Mouse (Mus musculus) stomach, embryonic 15.5 days (tissue): ENCODE results near the gene Lingo3. TPM values are rescaled to one million over a fixed set of nuclear protein-coding genes. Genes with fewer than 3 reads are reported as not detected.
"Not testable (repeated sequence)": the region's sequence is repeated elsewhere in the genome, so short reads cannot be mapped to it uniquely, and the experiment has no call there.

Experiments
- ATAC-seq: fragments of 200-750 bp; cut with Nextera tagmentation; 2 replicates; pipeline ENCODE4 v1.8.0; 2017; ENCODE audit warnings: low read depth, moderate number of reproducible peaks, moderate TSS enrichment; ENCODE audit not compliant: insufficient read depth, low FRiP score
- H3K27ac ChIP-seq: fragments of 300-500 bp; sonication (generic); 2 replicates; pipeline ENCODE4 v1.5.1; 2015; ENCODE audit warnings: mild to moderate bottlenecking, inconsistent platforms
- H3K27me3 ChIP-seq: fragments of 300-500 bp; sonication (generic); replicated peaks from 2 replicates; pipeline ENCODE4 v1.6.1; 2015; ENCODE audit warnings: inconsistent platforms
- H3K36me3 ChIP-seq: fragments of 300-500 bp; sonication (generic); 2 replicates; pipeline ENCODE4 v1.6.1; 2015; ENCODE audit warnings: inconsistent platforms
- H3K4me1 ChIP-seq: fragments of 300-500 bp; sonication (generic); 2 replicates; pipeline ENCODE4 v1.6.1; 2015; ENCODE audit warnings: inconsistent platforms
- H3K4me2 ChIP-seq: fragments of 300-500 bp; sonication (generic); 2 replicates; pipeline ENCODE4 v1.6.1; 2015; ENCODE audit warnings: mild to moderate bottlenecking, inconsistent platforms
- H3K4me3 ChIP-seq: fragments of 300-500 bp; sonication (generic); replicated peaks from 2 replicates; pipeline ENCODE4 v1.5.1; 2015; ENCODE audit warnings: inconsistent platforms
- H3K9ac ChIP-seq: fragments of 300-500 bp; sonication (generic); 2 replicates; pipeline ENCODE4 v1.6.1; 2015; ENCODE audit warnings: inconsistent platforms
- H3K9me3 ChIP-seq: fragments of 300-500 bp; sonication (generic); 2 replicates; pipeline ENCODE4 v1.6.1; 2016; ENCODE audit warnings: inconsistent platforms
- WGBS: fragments of 180-500 bp; shearing (Covaris S2); methylation state at CpG from one replicate; pipeline ENCODE4 v1.1.7; 2015; 5-methylcytosine and 5-hydroxymethylcytosine counted together
- polyA plus RNA-seq: library from polyadenylated mRNA; unstranded; fragments of >200 nt; fragmentation: Nextera tagmentation; extraction: Ambion mirVana; gene quantifications from 2 replicates; pipeline ENCODE4 v1.2.1, GENCODE M21; 2015

Gene Lingo3
- polyA plus RNA-seq, 1 experiment from 2014 or later: 0.24 TPM

DNA sequence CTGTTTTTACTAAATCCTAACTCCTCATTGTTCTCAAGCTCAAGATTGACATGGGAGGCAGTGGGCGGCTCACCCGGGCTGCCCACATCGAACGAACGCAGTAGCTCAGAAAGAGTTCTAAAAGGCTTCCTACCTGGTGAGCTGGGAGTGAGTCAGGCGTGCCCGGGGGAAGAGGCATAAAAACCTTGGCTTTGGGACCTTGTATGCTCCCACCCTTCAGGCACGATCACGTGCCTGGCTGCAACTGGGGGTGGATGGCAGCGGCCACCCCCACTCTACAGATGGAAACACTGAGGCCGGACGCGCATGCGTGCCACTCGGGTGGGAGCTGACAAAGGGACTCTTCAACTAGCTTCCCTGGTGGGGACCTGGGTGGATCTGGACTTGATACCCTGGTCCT lies 1.5 kb downstream of the Lingo3 start:
- WGBS: 80% methylated on average over 15 of the region's 15 CpGs

GRCm38 (mm10) chr10:80841685-80842084 lies 2.2 kb downstream of the Lingo3 start:
- H3K36me3 ChIP-seq: no peaks in the 10 kb centered on the region
- no peak overlapping the region for H3K4me3 ChIP-seq
- 67% methylated on average over 2 of the region's 2 CpGs for WGBS
- H3K4me2 ChIP-seq: no peak overlapping the region
- no peaks in the 10 kb centered on the region for H3K9me3 ChIP-seq
- peaks cover 9% of the 10 kb centered on the region for H3K4me1 ChIP-seq
- H3K9ac ChIP-seq: no peak overlapping the region
- no peak for ATAC-seq
- H3K27me3 ChIP-seq: peaks cover 57% of the 10 kb centered on the region
- no peak overlapping the region for H3K27ac ChIP-seq

More for the DNA sequence above, 1.5 kb downstream of the Lingo3 start:
- Histone ChIP-seq H3K4me2 (no peak overlapping the region), H3K4me1 (peaks cover 9% of the 10 kb centered on the region), H3K4me3 (no peak overlapping the region), H3K9me3 (no peaks in the 10 kb centered on the region), H3K27ac (no peak overlapping the region), H3K36me3 (no peaks in the 10 kb centered on the region), H3K27me3 (peaks cover 50% of the 10 kb centered on the region), H3K9ac (no peak overlapping the region)
- ATAC-seq: no peak

DNA sequence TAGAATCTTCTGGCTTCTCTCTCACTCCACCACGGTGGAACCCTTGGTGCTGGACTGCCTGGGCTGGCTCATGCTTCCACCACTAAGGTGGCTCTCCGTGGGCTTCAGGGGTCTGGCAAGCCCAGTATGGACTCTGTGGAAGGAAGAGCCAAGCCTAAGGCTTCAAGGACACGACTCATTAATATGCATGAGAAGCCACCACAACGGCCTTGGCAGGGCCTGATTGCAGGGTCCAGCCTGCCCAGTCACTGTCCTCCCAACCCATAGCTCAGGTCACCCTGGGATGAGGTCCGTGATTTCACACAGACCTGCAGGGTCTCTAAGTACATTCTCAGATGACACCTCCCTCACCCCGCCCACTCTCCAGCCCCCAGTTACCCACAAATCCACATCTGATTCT lies 4.0 kb downstream of the Lingo3 start:
- no peak for ATAC-seq
- Histone ChIP-seq H3K27me3 (peaks cover 61% of the 10 kb centered on the region), H3K27ac (no peak overlapping the region), H3K9ac (no peak overlapping the region), H3K4me2 (no peak overlapping the region), H3K9me3 (no peaks in the 10 kb centered on the region), H3K4me3 (no peak overlapping the region), H3K4me1 (peaks cover 9% of the 10 kb centered on the region), H3K36me3 (no peaks in the 10 kb centered on the region)
- WGBS: 59% methylated on average over 6 of the region's 6 CpGs

- H3K36me3 ChIP-seq: no peaks in the 10 kb centered on the region
- no peak overlapping the region for H3K4me2 ChIP-seq
- H3K9ac ChIP-seq: no peak overlapping the region
- H3K27me3 ChIP-seq: peaks cover 61% of the 10 kb centered on the region
- no peak for ATAC-seq
- no peak overlapping the region for H3K4me3 ChIP-seq
- H3K27ac ChIP-seq: no peak overlapping the region
- H3K4me1 ChIP-seq: peaks cover 3% of the 10 kb centered on the region
- no peaks in the 10 kb centered on the region for H3K9me3 ChIP-seq
- WGBS: 71% methylated on average over 2 of the region's 2 CpGs
These were observed 5.4 kb downstream of the Lingo3 start for GRCm38 (mm10) chr10:80838346-80838912.

GRCm38 (mm10) chr10:80837827-80838226 lies 6.0 kb downstream of the Lingo3 start:
- H3K4me2 ChIP-seq: no peak overlapping the region
- no peak overlapping the region for H3K9ac ChIP-seq
- H3K4me1 ChIP-seq: 0 out of 2 replicates have a peak, but pooled peaks cover 2% of the 10 kb centered on the region
- H3K27ac ChIP-seq: no peak overlapping the region
- H3K9me3 ChIP-seq: no peaks in the 10 kb centered on the region
- H3K4me3 ChIP-seq: no peak overlapping the region
- ATAC-seq: no peak
- H3K27me3 ChIP-seq: peaks cover 56% of the 10 kb centered on the region
- WGBS: 12% methylated on average over 2 of the region's 2 CpGs
- H3K36me3 ChIP-seq: no peaks in the 10 kb centered on the region

DNA sequence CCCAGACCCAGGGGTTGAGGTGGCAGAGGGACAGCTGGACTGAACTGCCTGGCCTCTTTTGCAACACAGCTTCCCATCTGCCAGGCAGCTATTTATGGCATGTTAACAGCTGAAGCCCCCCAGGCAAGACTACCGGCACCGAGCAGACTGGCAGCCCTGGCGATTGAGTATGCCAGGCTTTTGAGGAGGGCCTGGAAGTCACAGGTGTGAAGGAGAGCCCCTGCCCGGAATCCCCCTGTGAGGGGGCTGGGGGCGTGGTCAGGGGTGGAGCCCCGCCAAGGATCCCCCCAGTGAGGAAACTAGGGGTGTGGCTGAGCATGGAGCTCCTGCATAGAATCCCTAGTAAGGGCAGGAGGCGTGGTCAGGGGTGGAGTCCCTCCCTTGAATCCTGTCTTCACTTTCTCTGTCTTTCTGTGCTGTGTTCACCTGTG lies 6.9 kb downstream of the Lingo3 start:
- no peak for ATAC-seq
- Histone ChIP-seq H3K27me3 (peaks cover 48% of the 10 kb centered on the region), H3K36me3 (no peaks in the 10 kb centered on the region)

DNA sequence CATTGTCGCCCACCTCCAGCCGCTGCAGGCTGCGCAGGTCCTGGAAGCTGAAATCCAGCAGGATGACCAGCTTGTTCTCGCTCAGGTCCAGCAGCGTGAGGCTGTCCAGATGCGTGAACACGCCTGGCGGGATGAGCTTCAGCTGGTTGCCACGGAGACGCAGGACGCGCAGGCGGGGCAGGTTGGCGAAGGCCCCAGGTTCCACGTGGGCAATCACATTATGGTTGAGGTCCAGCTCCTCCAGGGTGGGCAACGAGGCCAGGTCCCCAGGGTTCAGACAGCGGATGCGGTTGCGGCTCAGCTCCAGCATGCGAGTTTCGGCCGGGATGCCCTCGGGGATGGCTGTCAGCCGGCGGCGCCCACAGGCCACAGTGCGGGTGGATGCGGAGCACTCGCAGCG lies 8.2 kb downstream of the Lingo3 start:
- 56% methylated on average over 30 of the region's 30 CpGs for WGBS
- no peak for ATAC-seq
- Histone ChIP-seq H3K4me2 (no peak overlapping the region), H3K27me3 (peaks cover 42% of the 10 kb centered on the region), H3K9ac (no peak overlapping the region), H3K4me3 (no peak overlapping the region), H3K4me1 (peaks cover 13% of the 10 kb centered on the region), H3K27ac (no peak overlapping the region), H3K9me3 (no peaks in the 10 kb centered on the region), H3K36me3 (peaks cover 2% of the 10 kb centered on the region; the same call in 1 of the 2 replicates)

More for the DNA sequence above, 6.9 kb downstream of the Lingo3 start:
- WGBS: 47% methylated on average over 7 of the region's 7 CpGs
- H3K4me1 ChIP-seq: 0 out of 2 replicates have a peak, but pooled peaks cover 5% of the 10 kb centered on the region
- H3K4me3 ChIP-seq: no peak overlapping the region
- no peak overlapping the region for H3K27ac ChIP-seq
- no peaks in the 10 kb centered on the region for H3K9me3 ChIP-seq
- H3K4me2 ChIP-seq: no peak overlapping the region
- no peak overlapping the region for H3K9ac ChIP-seq

DNA sequence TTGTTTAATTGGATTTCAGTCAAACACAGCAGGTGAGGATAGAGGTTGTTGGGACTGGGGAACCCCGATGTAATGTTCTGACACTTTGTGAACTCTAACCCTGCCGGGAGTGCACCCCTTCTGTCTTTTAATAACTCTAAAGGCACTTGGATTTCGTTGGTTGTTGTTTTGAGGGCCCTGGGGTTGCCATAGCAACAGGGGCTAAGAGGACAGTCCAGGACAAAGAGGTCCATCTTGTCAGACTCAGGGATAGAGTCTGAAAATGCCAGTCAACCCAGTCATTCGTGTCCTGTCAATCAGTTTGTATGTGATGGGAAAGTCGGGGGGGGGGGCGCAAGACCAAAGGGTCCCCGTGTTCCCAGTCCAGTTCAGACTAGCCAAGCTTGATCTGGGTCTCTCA lies 11.0 kb downstream of the Lingo3 start:
- H3K27me3 ChIP-seq: peaks cover 42% of the 10 kb centered on the region
- H3K9me3 ChIP-seq: no peaks in the 10 kb centered on the region
- peaks cover 15% of the 10 kb centered on the region for H3K36me3 ChIP-seq
- H3K9ac ChIP-seq: no peak overlapping the region
- no peak overlapping the region for H3K4me3 ChIP-seq
- peaks cover 35% of the 10 kb centered on the region for H3K4me1 ChIP-seq
- H3K27ac ChIP-seq: no peak overlapping the region
- WGBS: 65% methylated on average over 7 of the region's 7 CpGs
- no peak for ATAC-seq
- no peak overlapping the region for H3K4me2 ChIP-seq

DNA sequence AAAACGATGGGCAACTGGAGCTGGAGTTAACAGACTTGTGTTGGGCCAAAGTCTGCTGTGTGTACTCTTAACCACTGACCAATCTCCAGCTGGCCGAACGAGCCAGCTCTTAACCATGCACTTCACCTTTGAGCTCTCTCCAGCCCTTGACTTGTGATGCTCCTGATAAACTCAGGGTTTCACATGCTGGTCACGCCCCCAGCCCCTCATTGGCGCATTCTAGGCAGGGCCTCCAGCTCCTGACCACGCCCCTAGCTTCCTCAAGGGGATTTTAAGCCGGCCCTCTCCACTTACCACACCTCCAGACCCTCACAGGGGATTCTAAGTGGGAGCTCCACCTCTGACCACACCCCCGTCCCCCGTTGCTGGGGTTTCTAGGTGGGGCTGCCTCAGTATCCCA lies 12.7 kb downstream of the Lingo3 start:
- H3K9me3 ChIP-seq: no peaks in the 10 kb centered on the region
- H3K4me3 ChIP-seq: no peak overlapping the region
- H3K4me1 ChIP-seq: peaks cover 39% of the 10 kb centered on the region
- ATAC-seq: no peak
- no peak overlapping the region for H3K27ac ChIP-seq
- H3K4me2 ChIP-seq: no peak overlapping the region
- 3% methylated on average over 9 of the region's 9 CpGs for WGBS
- H3K27me3 ChIP-seq: peaks cover 28% of the 10 kb centered on the region
- no peak overlapping the region for H3K9ac ChIP-seq
- peaks cover 15% of the 10 kb centered on the region for H3K36me3 ChIP-seq

DNA sequence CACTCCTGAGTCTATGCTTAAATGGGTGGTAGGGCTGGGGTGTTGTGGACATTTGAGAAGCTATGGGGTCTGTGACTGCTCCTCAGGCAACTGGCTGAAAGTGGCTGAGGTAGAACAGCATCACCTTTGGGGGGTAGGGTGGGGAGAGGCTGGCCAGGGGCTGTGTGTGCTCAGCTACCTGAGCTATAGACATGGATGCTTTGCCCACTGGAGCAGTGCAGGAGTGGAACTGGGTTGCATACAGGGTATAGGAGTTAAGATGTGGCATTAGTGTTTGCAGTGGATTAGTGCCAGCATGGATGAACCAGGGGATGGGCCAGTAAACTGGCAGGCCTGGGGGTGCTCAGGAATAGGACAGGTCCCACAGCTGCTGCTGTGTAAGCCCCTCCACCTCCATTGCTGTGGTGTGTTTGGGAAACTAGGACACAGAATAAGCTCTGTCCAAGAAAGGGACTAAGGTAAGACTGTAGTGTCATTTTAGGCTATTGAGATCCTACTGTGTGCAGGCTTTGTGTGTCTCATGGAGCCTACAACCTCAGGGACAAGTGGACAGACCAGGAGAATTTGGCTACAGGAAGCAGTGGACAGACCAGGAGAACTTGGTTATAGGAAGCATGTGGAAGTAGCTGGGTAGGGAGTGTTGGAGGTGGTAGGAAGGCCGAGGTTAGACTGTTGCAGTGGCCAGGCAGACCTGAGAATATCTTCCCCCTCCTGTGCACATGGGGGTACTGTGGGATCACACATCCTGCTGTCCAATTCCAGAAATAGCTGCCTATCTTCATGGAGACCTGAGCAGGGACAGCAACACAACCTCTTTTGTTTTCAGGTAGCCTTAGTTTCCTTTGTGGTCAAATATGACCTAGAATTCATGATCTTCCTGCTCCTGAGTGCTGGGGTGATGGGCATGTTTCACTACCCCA lies 14.2 kb downstream of the Lingo3 start:
- Histone ChIP-seq H3K36me3 (peaks cover 15% of the 10 kb centered on the region), H3K27ac (no peak overlapping the region), H3K27me3 (peaks cover 13% of the 10 kb centered on the region), H3K9ac (no peak overlapping the region), H3K4me2 (no peak overlapping the region), H3K4me1 (peaks cover 39% of the 10 kb centered on the region), H3K4me3 (no peak overlapping the region), H3K9me3 (no peaks in the 10 kb centered on the region)
- no peak for ATAC-seq
- 48% methylated on average over 1 of the region's 1 CpGs for WGBS

DNA sequence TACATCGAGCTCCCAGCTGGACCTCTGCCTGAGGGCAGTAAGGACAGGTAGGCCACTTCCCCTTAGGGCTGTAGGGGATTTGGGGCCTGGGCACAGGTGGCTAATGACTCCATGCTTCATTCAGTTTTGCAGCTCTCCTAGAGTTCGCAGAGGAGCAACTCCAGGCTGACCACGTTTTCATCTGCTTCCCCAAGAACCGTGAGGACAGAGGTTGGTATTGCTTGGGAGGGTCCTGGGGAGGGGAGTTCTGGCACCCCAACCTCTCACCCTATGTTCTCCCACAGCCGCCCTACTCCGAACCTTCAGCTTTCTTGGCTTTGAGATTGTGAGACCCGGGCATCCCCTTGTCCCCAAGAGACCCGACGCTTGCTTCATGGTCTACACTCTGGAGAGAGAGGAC lies 15.3 kb downstream of the Lingo3 start:
- peaks cover 15% of the 10 kb centered on the region for H3K36me3 ChIP-seq
- ATAC-seq, H3K27me3 ChIP-seq, H3K4me3 ChIP-seq, H3K9ac ChIP-seq, H3K27ac ChIP-seq, H3K9me3 ChIP-seq: not testable (repeated sequence)
- peaks cover 37% of the 10 kb centered on the region for H3K4me1 ChIP-seq
- WGBS: 82% methylated on average over 9 of the region's 9 CpGs
- H3K4me2 ChIP-seq: peak overlapping the region; percentile 94

- peak overlapping the region; percentile 74 for H3K4me3 ChIP-seq
- ATAC-seq: no peak
- H3K4me1 ChIP-seq: peaks cover 37% of the 10 kb centered on the region
- H3K9me3 ChIP-seq: no peaks in the 10 kb centered on the region
- peak overlapping the region; percentile 94 for H3K4me2 ChIP-seq
- H3K27ac ChIP-seq: no peak overlapping the region
- WGBS: 74% methylated on average over 10 of the region's 10 CpGs
- H3K36me3 ChIP-seq: peaks cover 15% of the 10 kb centered on the region
- no peaks in the 10 kb centered on the region for H3K27me3 ChIP-seq
- peak overlapping the region; percentile 96; the same call in 1 of the 2 replicates for H3K9ac ChIP-seq
These were observed 15.9 kb downstream of the Lingo3 start for GRCm38 (mm10) chr10:80827870-80828420.
